Mouse (Mus musculus) heart, embryonic 15.5 days (tissue): ENCODE measurements around the gene Hba-x. TPM values are rescaled to one million over a fixed set of nuclear protein-coding genes. Genes with fewer than 3 reads are reported as not detected.
A peak's percentile ranks its signal among the peaks of the same experiment; 100 is the strongest.

Source experiments
- ATAC-seq: fragments of 200-750 bp; cut with Nextera tagmentation; replicated peaks from 2 replicates; pipeline ENCODE4 v1.8.0; 2017; ENCODE audit warnings: low read depth, moderate TSS enrichment; ENCODE audit not compliant: insufficient number of reproducible peaks, insufficient read depth, low FRiP score
- H3K27ac ChIP-seq: fragments of 300-500 bp; sonication (generic); 2 replicates; pipeline ENCODE4 v1.5.1; 2015; ENCODE audit warnings: mild to moderate bottlenecking, inconsistent platforms
- H3K27me3 ChIP-seq: fragments of 300-500 bp; sonication (generic); 2 replicates; pipeline ENCODE4 v1.6.1; 2015; ENCODE audit warnings: inconsistent platforms
- H3K36me3 ChIP-seq: fragments of 300-500 bp; sonication (generic); 2 replicates; pipeline ENCODE4 v1.6.1; 2015; ENCODE audit warnings: mild to moderate bottlenecking, inconsistent platforms
- H3K4me1 ChIP-seq: fragments of 300-500 bp; sonication (generic); replicated peaks from 2 replicates; pipeline ENCODE4 v1.6.1; 2015; ENCODE audit warnings: inconsistent platforms
- H3K4me2 ChIP-seq: fragments of 300-500 bp; sonication (generic); 2 replicates; pipeline ENCODE4 v1.6.1; 2015; ENCODE audit warnings: inconsistent platforms, mild to moderate bottlenecking, moderate library complexity
- H3K4me3 ChIP-seq: fragments of 300-500 bp; sonication (generic); 2 replicates; pipeline ENCODE4 v1.5.1; 2015; ENCODE audit warnings: mild to moderate bottlenecking, inconsistent platforms
- H3K9ac ChIP-seq: fragments of 300-500 bp; sonication (generic); 2 replicates; pipeline ENCODE4 v1.6.1; 2015; ENCODE audit warnings: mild to moderate bottlenecking, inconsistent platforms
- H3K9me3 ChIP-seq: fragments of 300-500 bp; sonication (generic); replicated peaks from 2 replicates; pipeline ENCODE4 v1.6.1; 2016; ENCODE audit warnings: inconsistent platforms
- WGBS: fragments of 180-500 bp; shearing (Covaris S2); methylation state at CpG from one replicate; pipeline ENCODE4 v1.1.7; 2015; ENCODE audit warnings: mixed read lengths; 5-methylcytosine and 5-hydroxymethylcytosine counted together
- polyA plus RNA-seq: library from polyadenylated mRNA; unstranded; fragments of >200 nt; fragmentation: Nextera tagmentation; extraction: Ambion mirVana; gene quantifications from 2 replicates; pipeline ENCODE4 v1.2.1, GENCODE M21; 2015

Hba-x gene
- 195 and 375 TPM in 2 replicates for polyA plus RNA-seq

GRCm38 (mm10) chr11:32276347-32276746 is at the start of gene Hba-x:
TSS of gene Hba-x (plus strand) at chr11:32276400.
- H3K9me3 ChIP-seq, result no peaks in the 10 kb centered on the region
- no peaks in the 10 kb centered on the region for H3K36me3 ChIP-seq
- ATAC-seq, result no peak
- WGBS, result 63% methylated on average over 3 of the region's 3 CpGs
- H3K4me2 ChIP-seq, result no peak within 1 kb of the TSS
- H3K9ac ChIP-seq, result no peak within 1 kb of the TSS
- H3K27me3 ChIP-seq, result peaks cover 45% of the 10 kb centered on the region
- no peak within 1 kb of the TSS for H3K27ac ChIP-seq
- H3K4me3 ChIP-seq, result no peak within 1 kb of the TSS
- no peaks in the 10 kb centered on the region for H3K4me1 ChIP-seq

- WGBS, result 33% methylated on average over 1 of the region's 1 CpGs
- peak overlapping the region; percentile 85 for H3K4me2 ChIP-seq
- peak overlapping the region; percentile 88 for H3K27ac ChIP-seq
- peaks cover 20% of the 10 kb centered on the region for H3K36me3 ChIP-seq
- peak overlapping the region; percentile 78 for H3K9ac ChIP-seq
- no peak for ATAC-seq
- H3K9me3 ChIP-seq, result no peaks in the 10 kb centered on the region
- peak overlapping the region; percentile 70 for H3K4me3 ChIP-seq
- peaks cover 47% of the 10 kb centered on the region for H3K4me1 ChIP-seq
- H3K27me3 ChIP-seq, result no peaks in the 10 kb centered on the region
Observed at GRCm38 (mm10) chr11:32227041-32227440, 49.2 kb upstream of the Hba-x start.

GRCm38 (mm10) chr11:32227555-32227954 is 48.6 kb upstream of the Hba-x start:
- Histone ChIP-seq H3K27ac (no peak overlapping the region), H3K9me3 (no peaks in the 10 kb centered on the region), H3K36me3 (peaks cover 25% of the 10 kb centered on the region), H3K4me1 (peaks cover 43% of the 10 kb centered on the region), H3K4me3 (no peak overlapping the region), H3K4me2 (no peak overlapping the region), H3K9ac (no peak overlapping the region), H3K27me3 (no peaks in the 10 kb centered on the region)
- 81% methylated on average over 9 of the region's 9 CpGs for WGBS
- no peak for ATAC-seq

- no peak overlapping the region for H3K27ac ChIP-seq
- peaks cover 31% of the 10 kb centered on the region for H3K36me3 ChIP-seq
- H3K4me3 ChIP-seq, result no peak overlapping the region
- WGBS, result 78% methylated on average over 3 of the region's 3 CpGs
- H3K27me3 ChIP-seq, result no peaks in the 10 kb centered on the region
- ATAC-seq, result no peak
- no peaks in the 10 kb centered on the region for H3K9me3 ChIP-seq
- H3K9ac ChIP-seq, result no peak overlapping the region
- H3K4me1 ChIP-seq, result peaks cover 35% of the 10 kb centered on the region
- H3K4me2 ChIP-seq, result no peak overlapping the region
Observed at GRCm38 (mm10) chr11:32228292-32228845, 47.8 kb upstream of the Hba-x start.

- Histone ChIP-seq H3K4me3 (no peak overlapping the region), H3K36me3 (peaks cover 40% of the 10 kb centered on the region), H3K4me1 (peaks cover 25% of the 10 kb centered on the region), H3K27ac (no peak overlapping the region), H3K9ac (no peak overlapping the region), H3K4me2 (no peak overlapping the region), H3K27me3 (no peaks in the 10 kb centered on the region), H3K9me3 (no peaks in the 10 kb centered on the region)
- no peak for ATAC-seq
- WGBS, result 78% methylated on average over 4 of the region's 4 CpGs
Observed at GRCm38 (mm10) chr11:32230220-32230619, 46.0 kb upstream of the Hba-x start.

- no peak for ATAC-seq
- H3K9ac ChIP-seq, result no peak overlapping the region
Observed at GRCm38 (mm10) chr11:32231125-32231524, 45.1 kb upstream of the Hba-x start.

GRCm38 (mm10) chr11:32232848-32233247 is 43.4 kb upstream of the Hba-x start:
- Histone ChIP-seq H3K27ac (no peak overlapping the region), H3K27me3 (no peaks in the 10 kb centered on the region), H3K4me3 (no peak overlapping the region), H3K4me1 (peaks cover 22% of the 10 kb centered on the region), H3K4me2 (no peak overlapping the region), H3K36me3 (peaks cover 40% of the 10 kb centered on the region), H3K9ac (no peak overlapping the region), H3K9me3 (no peaks in the 10 kb centered on the region)
- 79% methylated on average over 10 of the region's 10 CpGs for WGBS
- ATAC-seq, result no peak

More at GRCm38 (mm10) chr11:32231125-32231524, 45.1 kb upstream of the Hba-x start:
- no peak overlapping the region for H3K4me3 ChIP-seq
- peaks cover 40% of the 10 kb centered on the region for H3K36me3 ChIP-seq
- peaks cover 25% of the 10 kb centered on the region for H3K4me1 ChIP-seq
- H3K9me3 ChIP-seq, result no peaks in the 10 kb centered on the region
- 91% methylated on average over 2 of the region's 2 CpGs for WGBS
- no peak overlapping the region for H3K4me2 ChIP-seq
- H3K27ac ChIP-seq, result no peak overlapping the region
- no peaks in the 10 kb centered on the region for H3K27me3 ChIP-seq

- WGBS, result 89% methylated on average over 3 of the region's 3 CpGs
- Histone ChIP-seq H3K4me1 (peaks cover 22% of the 10 kb centered on the region), H3K27ac (no peak overlapping the region), H3K4me2 (no peak overlapping the region), H3K9ac (no peak overlapping the region), H3K27me3 (no peaks in the 10 kb centered on the region), H3K4me3 (no peak overlapping the region), H3K9me3 (no peaks in the 10 kb centered on the region), H3K36me3 (peaks cover 38% of the 10 kb centered on the region)
- no peak for ATAC-seq
Observed at GRCm38 (mm10) chr11:32233895-32234294, 42.3 kb upstream of the Hba-x start.

GRCm38 (mm10) chr11:32234816-32235485 is 41.2 kb upstream of the Hba-x start:
- Histone ChIP-seq H3K36me3 (peaks cover 43% of the 10 kb centered on the region), H3K4me3 (no peak overlapping the region), H3K9ac (no peak overlapping the region), H3K9me3 (no peaks in the 10 kb centered on the region), H3K27ac (0 out of 2 replicates have a peak overlapping the region, but pooled peaks have one; percentile 42), H3K4me2 (no peak overlapping the region), H3K27me3 (no peaks in the 10 kb centered on the region), H3K4me1 (peaks cover 22% of the 10 kb centered on the region)
- ATAC-seq, result no peak
- 78% methylated on average over 6 of the region's 6 CpGs for WGBS

GRCm38 (mm10) chr11:32235646-32236045 is 40.6 kb upstream of the Hba-x start:
- Histone ChIP-seq H3K4me3 (no peak overlapping the region), H3K4me2 (no peak overlapping the region), H3K27ac (peak overlapping the region; percentile 42; the same call in 1 of the 2 replicates), H3K4me1 (peaks cover 22% of the 10 kb centered on the region), H3K9me3 (no peaks in the 10 kb centered on the region), H3K9ac (no peak overlapping the region), H3K27me3 (no peaks in the 10 kb centered on the region), H3K36me3 (peaks cover 45% of the 10 kb centered on the region)
- 21% methylated on average over 3 of the region's 3 CpGs for WGBS
- peak; percentile 62; the same call in 1 of the 2 replicates for ATAC-seq

- no peak overlapping the region for H3K9ac ChIP-seq
- peaks cover 43% of the 10 kb centered on the region for H3K36me3 ChIP-seq
- H3K27ac ChIP-seq, result peak overlapping the region; percentile 42; the same call in 1 of the 2 replicates
Observed at GRCm38 (mm10) chr11:32236132-32236531, 40.1 kb upstream of the Hba-x start.

More at GRCm38 (mm10) chr11:32236132-32236531, 40.1 kb upstream of the Hba-x start:
- Histone ChIP-seq H3K4me1 (peaks cover 22% of the 10 kb centered on the region), H3K4me3 (no peak overlapping the region), H3K27me3 (no peaks in the 10 kb centered on the region), H3K9me3 (no peaks in the 10 kb centered on the region), H3K4me2 (no peak overlapping the region)
- ATAC-seq, result no peak
- 50% methylated on average over 2 of the region's 2 CpGs for WGBS
